Mouse (Mus musculus) gastrocnemius, postnatal 4 days (tissue): ENCODE results near the gene Fam198b. TPM values are rescaled to one million over a fixed set of nuclear protein-coding genes. Genes with fewer than 3 reads are reported as not detected.

Source experiments
- DNase-seq, 2 experiments: peaks; one replicate each; pipeline ENCODE4 v3.0.0; 2021 to 2022; ENCODE audit warnings: low spot score in 2 of 2, mixed read lengths in 2 of 2
- total RNA-seq, 2 experiments: library from RNA; stranded (reverse); gene quantifications; 2 replicates each; pipeline ENCODE4 v1.2.3; 2021

Fam198b gene
- total RNA-seq, 2 experiments from 2014 or later: 55.4 to 71.6 TPM

GRCm38 (mm10) chr3:79977656-79978450 lies 93.5 kb downstream of the Fam198b start:
- no peak for DNase-seq

- DNase-seq: no peak
Measured at GRCm38 (mm10) chr3:79980714-79981113, 96.4 kb downstream of the Fam198b start.

- no peak for DNase-seq
Measured at GRCm38 (mm10) chr3:79983961-79984419, 99.7 kb downstream of the Fam198b start.

- DNase-seq: no peak
Measured at GRCm38 (mm10) chr3:79984542-79984941, 100.2 kb downstream of the Fam198b start.

- no peak for DNase-seq
Measured at GRCm38 (mm10) chr3:79989250-79989649, 104.9 kb downstream of the Fam198b start.

GRCm38 (mm10) chr3:79989911-79990310 lies 105.6 kb downstream of the Fam198b start:
- no peak for DNase-seq

- DNase-seq: no peak
Measured at GRCm38 (mm10) chr3:79990480-79990879, 106.1 kb downstream of the Fam198b start.

- no peak for DNase-seq
Measured at GRCm38 (mm10) chr3:79994029-79994539, 109.8 kb downstream of the Fam198b start.

- no peak for DNase-seq
Measured at GRCm38 (mm10) chr3:79995726-79996125, 111.4 kb downstream of the Fam198b start.

Other genes starting within 250 kb of the Fam198b start
- gene Rxfp1, start 146.7 kb upstream of the Fam198b start, total RNA-seq: under 1 TPM; 0.05 to 0.13 TPM
- 1 to 10 TPM; 1.9 to 2.6 TPM for gene Tmem144, start 31.8 kb upstream of the Fam198b start, total RNA-seq